Mouse (Mus musculus): ENCODE measurements around the gene Hspa4.

GRCm38 (mm10) chr11:53330325-53330724 lies 30.1 kb upstream of the Hspa4 start:
- TF ChIP-seq POLR2A (IDR thresholded peaks at IDR 0.05; ENCODE audit: low read depth, low read length): no peak
- no peak for TF ChIP-seq CTCF (IDR thresholded peaks at IDR 0.05; ENCODE audit: borderline replicate concordance, insufficient read depth, low read length)

Measured in embryonic fibroblast, embryonic 13.5 days (primary cell).